Mouse (Mus musculus) right cerebral cortex, postnatal 25 days (tissue): ENCODE measurements around the gene Lelp1.

Experiments
- DNase-seq: peaks from one replicate; pipeline ENCODE4 v3.0.0; 2022

The Lelp1 gene

DNA sequence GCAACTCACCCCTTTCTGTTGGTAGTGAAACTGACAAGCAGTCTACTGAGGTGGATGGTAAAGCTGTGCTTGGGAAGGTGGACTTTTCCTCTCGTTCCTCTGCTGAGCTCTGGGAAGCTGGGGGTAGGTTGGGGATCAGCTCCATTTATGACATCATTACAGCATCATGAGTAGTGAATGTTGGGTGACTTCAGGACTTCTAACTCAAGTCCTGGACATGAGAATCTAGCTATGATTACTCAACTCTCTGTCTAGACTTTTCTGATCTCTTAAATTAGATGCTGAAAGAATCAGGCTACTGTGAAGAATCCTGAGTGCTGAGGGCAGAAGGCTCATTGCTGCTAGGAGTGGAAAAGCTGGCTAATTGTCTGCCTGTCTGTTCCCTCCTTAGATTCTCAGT, at the start of gene Lelp1:
Gene Lelp1, minus strand, starts transcription at position 101 of the 400 bp plus-strand sequence.
- no peak for DNase-seq

GRCm38 (mm10) chr3:92176880-92177279, 34.3 kb upstream of the Lelp1 start:
- DNase-seq = no peak

DNA sequence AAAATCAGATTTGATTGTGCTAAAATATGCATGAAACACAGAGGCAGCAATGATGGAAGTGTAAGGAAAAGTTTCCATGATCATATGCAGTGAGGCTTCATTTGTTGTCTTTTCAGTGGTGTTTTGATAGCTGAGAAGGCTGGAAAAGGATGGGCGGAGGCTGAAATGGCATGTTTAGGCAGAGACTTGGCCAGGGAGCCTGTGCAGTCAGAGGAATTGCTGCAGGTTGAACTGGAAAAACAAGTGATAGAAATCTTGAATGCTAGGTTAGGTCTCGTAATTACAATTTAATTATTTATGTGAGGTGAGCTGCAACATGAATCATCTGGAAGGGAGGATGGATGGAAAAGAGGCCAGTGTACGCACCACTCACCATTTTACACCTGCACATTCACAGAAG, 27.3 kb upstream of the Lelp1 start:
- DNase-seq = no peak

DNA sequence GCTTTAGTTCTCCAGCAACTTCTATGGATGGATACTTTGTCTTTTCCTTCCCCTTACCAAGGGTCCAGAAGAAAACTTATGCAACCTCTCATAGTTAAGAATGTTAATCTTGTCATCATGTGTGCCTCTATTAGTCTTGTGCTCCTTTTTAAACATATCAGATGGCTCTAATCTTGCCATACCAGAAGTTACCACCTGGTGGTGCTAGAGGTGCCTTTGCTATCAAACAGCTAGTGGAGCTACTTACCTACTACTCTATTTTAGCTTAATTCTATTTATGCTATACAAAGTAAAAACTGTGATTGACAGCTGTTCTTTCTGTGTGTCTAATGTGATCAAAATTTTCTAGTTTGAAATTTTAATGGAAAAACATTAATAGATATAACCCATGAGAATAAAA, 10.8 kb upstream of the Lelp1 start:
- peak; percentile 13 for DNase-seq

GRCm38 (mm10) chr3:92150631-92151277, 8.2 kb upstream of the Lelp1 start:
- DNase-seq = peak; percentile 54

GRCm38 (mm10) chr3:92147913-92148312, 5.4 kb upstream of the Lelp1 start:
- no peak for DNase-seq

GRCm38 (mm10) chr3:92147420-92147819, 4.9 kb upstream of the Lelp1 start:
- DNase-seq = no peak

DNA sequence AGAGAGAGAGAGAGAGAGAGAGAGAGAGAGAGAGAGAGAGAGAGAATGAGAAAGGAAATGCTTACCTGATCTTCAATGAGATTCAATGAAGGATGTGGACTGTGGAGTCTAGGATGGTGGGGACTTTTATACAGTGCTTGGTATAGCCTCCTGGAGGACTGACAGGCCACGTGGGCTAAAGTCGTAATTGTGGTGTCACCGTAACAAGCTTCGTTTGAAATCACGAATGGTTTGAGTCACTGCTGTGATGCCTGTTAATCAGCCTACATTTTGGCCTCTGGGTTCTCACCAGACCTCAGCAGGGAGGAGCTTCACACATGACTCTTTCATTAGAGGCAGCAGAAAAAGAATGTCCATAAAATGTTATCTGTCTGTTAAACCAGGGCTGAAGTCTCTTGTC, 18.7 kb downstream of the Lelp1 start, which contains the start of gene Prr9:
Gene Prr9, minus strand, starts transcription at position 101 of the 400 bp plus-strand sequence.
- DNase-seq = no peak

GRCm38 (mm10) chr3:92120902-92121301, 21.6 kb downstream of the Lelp1 start:
- DNase-seq = no peak

GRCm38 (mm10) chr3:92117930-92118329, 24.6 kb downstream of the Lelp1 start:
- DNase-seq = no peak

DNA sequence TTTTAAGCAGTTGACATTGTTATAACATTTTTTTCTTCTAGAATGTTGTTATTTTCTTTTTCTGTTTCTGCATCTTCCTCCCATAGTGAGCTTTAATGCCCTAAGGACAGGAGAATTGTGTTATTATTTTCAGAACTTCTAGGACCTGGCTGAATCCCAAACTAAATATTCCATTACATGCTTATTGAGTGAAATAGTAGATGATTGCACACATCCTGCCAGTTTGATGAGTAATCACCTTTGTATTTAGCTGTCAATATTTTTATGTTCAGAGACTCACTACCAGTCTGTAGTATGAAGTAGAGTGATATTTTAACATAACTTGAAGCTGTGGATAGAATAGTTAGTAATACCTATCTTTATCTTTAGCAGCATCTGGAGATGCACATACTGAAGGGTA, 31.0 kb downstream of the Lelp1 start:
- no peak for DNase-seq

- DNase-seq = no peak
These were observed 31.8 kb downstream of the Lelp1 start for GRCm38 (mm10) chr3:92110790-92111189.

- peak; percentile 42 for DNase-seq
These were observed 36.0 kb downstream of the Lelp1 start for GRCm38 (mm10) chr3:92106582-92106981.
